In genomic region chr19:36834532-36835431, GRCm38 (mm10) we compare ENCODE assay signal across 8 mouse cellular contexts. TPM values are rescaled to one million over a fixed set of nuclear protein-coding genes. Genes with fewer than 3 reads are reported as not detected.
DNase-seq lines count a peak whose midpoint lies in the region; ATAC-seq and TF ChIP-seq lines count a peak whose summit lies in the region.

No protein-coding gene starts in this region.

- DNase-seq in heart, adult 8-10 months (ENCODE audit: low spot score) = peak; percentile 30
- no peak for DNase-seq in heart, postnatal 25 days (ENCODE audit: low spot score)
- peak; percentile 53 for DNase-seq in gastrocnemius, postnatal 10 days
- peak; percentile 61 for DNase-seq in lung, adult 2 months
- DNase-seq in urinary bladder, postnatal 14 days (ENCODE audit: low spot score) = peak; percentile 54

- peak; percentile 64 for ATAC-seq in intestine, embryonic 16.5 days
- ATAC-seq in neutrophil, adult 5-6 weeks (ENCODE audit: extremely low read depth, insufficient number of reproducible peaks, low FRiP score, poor library complexity, severe bottlenecking) = peak; percentile 55

- no peak for TF ChIP-seq CTCF in lung, adult 2 months (IDR thresholded peaks at IDR 0.05; ENCODE audit: insufficient read depth, low read length)

- no peak for TF ChIP-seq POLR2A in lung, adult 2 months (IDR thresholded peaks at IDR 0.05; ENCODE audit: borderline replicate concordance, extremely low read depth, low read depth, low read length)

- peak overlapping the region; percentile 80 for H3K4me2 ChIP-seq in intestine, embryonic 16.5 days (ENCODE audit: low read depth, low read length)

- intact Hi-C loops in heart, postnatal 25 days (cut with DNase I) = no loop called here

- under 1% methylated on average over 60 of the region's 62 CpGs for WGBS in intestine, embryonic 16.5 days
- under 1% methylated on average over 61 of the region's 62 CpGs for WGBS in lung, adult 2 months

- H3K27ac ChIP-seq in brown adipose tissue, adult 24 weeks (replicated peaks; ENCODE audit: low read depth, low read length) = peak overlapping the region; percentile 83
- peak overlapping the region; percentile 91 for H3K27ac ChIP-seq in intestine, embryonic 16.5 days (ENCODE audit: low read length)

- peak overlapping the region; percentile 97 for H3K9ac ChIP-seq in intestine, embryonic 16.5 days (ENCODE audit: low read depth, low read length)

- H3K36me3 ChIP-seq in intestine, embryonic 16.5 days (ENCODE audit: control insufficient read depth, insufficient read depth, low read length) = no peaks in the 10 kb centered on the region

- H3K27me3 ChIP-seq in intestine, embryonic 16.5 days (replicated peaks; ENCODE audit: control insufficient read depth, insufficient read depth, low read length) = no peaks in the 10 kb centered on the region

- no peaks in the 10 kb centered on the region for H3K9me3 ChIP-seq in intestine, embryonic 16.5 days (ENCODE audit: control insufficient read depth, low read length)

- H3K4me3 ChIP-seq in brown adipose tissue, adult 24 weeks (ENCODE audit: insufficient read depth, low read depth, low read length) = peak overlapping the region; percentile 86
- peak overlapping the region; percentile 88 for H3K4me3 ChIP-seq in intestine, embryonic 16.5 days (ENCODE audit: low read length)
- H3K4me3 ChIP-seq in lung, adult 2 months (replicated peaks; ENCODE audit: extremely low read depth, low read depth, low read length) = peak overlapping the region; percentile 83

- H3K4me1 ChIP-seq in brown adipose tissue, adult 24 weeks (ENCODE audit: control insufficient read depth, insufficient read depth, insufficient read length, low read length) = peaks cover 11% of the 10 kb centered on the region
- H3K4me1 ChIP-seq in intestine, embryonic 16.5 days (ENCODE audit: control insufficient read depth, insufficient read depth, low read length) = peaks cover 16% of the 10 kb centered on the region
- peaks cover 9% of the 10 kb centered on the region; the same call in 1 of the 2 replicates for H3K4me1 ChIP-seq in lung, adult 2 months (ENCODE audit: control insufficient read depth, insufficient read depth, low read length)

RNA-seq across cellular contexts. Expression of gene Tnks2, which starts 0.8 kb away (rescaled TPM):
- total RNA-seq in heart, adult 8-10 months (2022) = 10 to 100 TPM; 62.7 to 82.4 (median 71.7) TPM
- 10 to 100 TPM; 73.8 to 79.6 TPM for total RNA-seq in heart, postnatal 25 days (2021)
- 31.2 and 34.7 TPM in 2 replicates for polyA plus RNA-seq in brown adipose tissue, adult 24 weeks (2012; ENCODE audit: insufficient read depth, insufficient read length, missing spikeins)
- 100 to 1,000 TPM; 130 to 156 TPM for total RNA-seq in gastrocnemius, postnatal 10 days (2021)
- 16.2 and 16.7 TPM in 2 replicates for polyA plus RNA-seq in intestine, embryonic 16.5 days (2015; fragmentation: Nextera tagmentation; extraction: Ambion mirVana)
- polyA plus RNA-seq in lung, adult 2 months (2012; rRNA removed) = 23.6 and 28.9 TPM in 2 replicates
- 142 and 180 TPM in 2 replicates for total RNA-seq in neutrophil, adult 5-6 weeks (2017)
